Mouse (Mus musculus): ENCODE measurements at regions not wholly inside any gene's neighbourhood (a gene's known extent, or its start where the extent isn't known, plus 50 kb on each side); places are given as distances from the start of the nearest gene placed in this dataset.
"Not testable (repeated sequence)": the region's sequence is repeated elsewhere in the genome, so short reads cannot be mapped to it uniquely, and the experiment has no call there.

- ATAC-seq (ENCODE audit: low FRiP score, low TSS enrichment); H3K4me2 ChIP-seq (replicated peaks; ENCODE audit: low read depth, low read length); H3K9me3 ChIP-seq (ENCODE audit: control insufficient read depth, low read length); H3K36me3 ChIP-seq (ENCODE audit: control insufficient read depth, insufficient read depth, low read length); H3K27ac ChIP-seq (ENCODE audit: low read depth, low read length); H3K4me1 ChIP-seq (ENCODE audit: control insufficient read depth, insufficient read depth, low read length); H3K4me3 ChIP-seq (ENCODE audit: low read length); H3K9ac ChIP-seq (ENCODE audit: low read depth, low read length); H3K27me3 ChIP-seq (ENCODE audit: control insufficient read depth, insufficient read depth, low read length): not testable (repeated sequence)
- WGBS: 94% methylated on average over 8 of the region's 8 CpGs
These were observed 100.8 kb upstream of the Plcb4 start for GRCm38 (mm10) chr2:135558026-135558425.

- Histone ChIP-seq H3K4me3 (ENCODE audit: low read length) (no peak overlapping the region), H3K27me3 (ENCODE audit: control insufficient read depth, insufficient read depth, low read length) (no peaks in the 10 kb centered on the region), H3K9ac (ENCODE audit: low read depth, low read length) (no peak overlapping the region), H3K9me3 (ENCODE audit: control insufficient read depth, low read length) (no peaks in the 10 kb centered on the region), H3K4me2 (replicated peaks; ENCODE audit: low read depth, low read length) (no peak overlapping the region), H3K27ac (ENCODE audit: low read depth, low read length) (no peak overlapping the region), H3K36me3 (ENCODE audit: control insufficient read depth, insufficient read depth, low read length) (no peaks in the 10 kb centered on the region), H3K4me1 (ENCODE audit: control insufficient read depth, insufficient read depth, low read length) (no peaks in the 10 kb centered on the region)
- WGBS: 44% methylated on average over 3 of the region's 3 CpGs
- no peak for ATAC-seq (ENCODE audit: low FRiP score, low TSS enrichment)
These were observed 99.5 kb upstream of the Plcb4 start for GRCm38 (mm10) chr2:135559328-135559727.

GRCm38 (mm10) chr2:135559933-135560710, 98.7 kb upstream of the Plcb4 start:
- ATAC-seq (ENCODE audit: low FRiP score, low TSS enrichment): no peak
- WGBS: 75% methylated on average over 9 of the region's 9 CpGs
- H3K4me3 ChIP-seq (ENCODE audit: low read length): no peak overlapping the region

GRCm38 (mm10) chr2:135560856-135561255, 98.0 kb upstream of the Plcb4 start:
- no peak overlapping the region for H3K27ac ChIP-seq (ENCODE audit: low read depth, low read length)
- no peaks in the 10 kb centered on the region for H3K4me1 ChIP-seq (ENCODE audit: control insufficient read depth, insufficient read depth, low read length)
- no peak for ATAC-seq (ENCODE audit: low FRiP score, low TSS enrichment)
- no peaks in the 10 kb centered on the region for H3K36me3 ChIP-seq (ENCODE audit: control insufficient read depth, insufficient read depth, low read length)
- H3K4me3 ChIP-seq (ENCODE audit: low read length): no peak overlapping the region
- no peak overlapping the region for H3K9ac ChIP-seq (ENCODE audit: low read depth, low read length)
- H3K9me3 ChIP-seq (ENCODE audit: control insufficient read depth, low read length): no peaks in the 10 kb centered on the region
- H3K4me2 ChIP-seq (replicated peaks; ENCODE audit: low read depth, low read length): no peak overlapping the region
- 88% methylated on average over 1 of the region's 1 CpGs for WGBS
- no peaks in the 10 kb centered on the region for H3K27me3 ChIP-seq (ENCODE audit: control insufficient read depth, insufficient read depth, low read length)

More at GRCm38 (mm10) chr2:135559933-135560710, 98.7 kb upstream of the Plcb4 start:
- no peaks in the 10 kb centered on the region for H3K36me3 ChIP-seq (ENCODE audit: control insufficient read depth, insufficient read depth, low read length)
- no peak overlapping the region for H3K27ac ChIP-seq (ENCODE audit: low read depth, low read length)
- no peaks in the 10 kb centered on the region for H3K4me1 ChIP-seq (ENCODE audit: control insufficient read depth, insufficient read depth, low read length)
- no peak overlapping the region for H3K9ac ChIP-seq (ENCODE audit: low read depth, low read length)
- no peaks in the 10 kb centered on the region for H3K27me3 ChIP-seq (ENCODE audit: control insufficient read depth, insufficient read depth, low read length)
- H3K4me2 ChIP-seq (replicated peaks; ENCODE audit: low read depth, low read length): no peak overlapping the region
- H3K9me3 ChIP-seq (ENCODE audit: control insufficient read depth, low read length): no peaks in the 10 kb centered on the region

- H3K27ac ChIP-seq (ENCODE audit: low read depth, low read length): no peak overlapping the region
- WGBS: 76% methylated on average over 7 of the region's 7 CpGs
- no peaks in the 10 kb centered on the region for H3K27me3 ChIP-seq (ENCODE audit: control insufficient read depth, insufficient read depth, low read length)
- no peak overlapping the region for H3K4me3 ChIP-seq (ENCODE audit: low read length)
- ATAC-seq (ENCODE audit: low FRiP score, low TSS enrichment): no peak
- H3K9me3 ChIP-seq (ENCODE audit: control insufficient read depth, low read length): no peaks in the 10 kb centered on the region
- no peaks in the 10 kb centered on the region for H3K4me1 ChIP-seq (ENCODE audit: control insufficient read depth, insufficient read depth, low read length)
- H3K36me3 ChIP-seq (ENCODE audit: control insufficient read depth, insufficient read depth, low read length): no peaks in the 10 kb centered on the region
- H3K9ac ChIP-seq (ENCODE audit: low read depth, low read length): no peak overlapping the region
- no peak overlapping the region for H3K4me2 ChIP-seq (replicated peaks; ENCODE audit: low read depth, low read length)
These were observed 97.1 kb upstream of the Plcb4 start for GRCm38 (mm10) chr2:135561716-135562115.

- H3K4me3 ChIP-seq (ENCODE audit: low read length): no peak overlapping the region
- no peaks in the 10 kb centered on the region for H3K27me3 ChIP-seq (ENCODE audit: control insufficient read depth, insufficient read depth, low read length)
- H3K27ac ChIP-seq (ENCODE audit: low read depth, low read length): no peak overlapping the region
- H3K9me3 ChIP-seq (ENCODE audit: control insufficient read depth, low read length): no peaks in the 10 kb centered on the region
- ATAC-seq (ENCODE audit: low FRiP score, low TSS enrichment): no peak
- no peaks in the 10 kb centered on the region for H3K4me1 ChIP-seq (ENCODE audit: control insufficient read depth, insufficient read depth, low read length)
- 85% methylated on average over 10 of the region's 10 CpGs for WGBS
- H3K9ac ChIP-seq (ENCODE audit: low read depth, low read length): no peak overlapping the region
- H3K36me3 ChIP-seq (ENCODE audit: control insufficient read depth, insufficient read depth, low read length): no peaks in the 10 kb centered on the region
- no peak overlapping the region for H3K4me2 ChIP-seq (replicated peaks; ENCODE audit: low read depth, low read length)
These were observed 96.5 kb upstream of the Plcb4 start for GRCm38 (mm10) chr2:135562140-135562890.

- 63% methylated on average over 4 of the region's 4 CpGs for WGBS
- no peak overlapping the region for H3K27ac ChIP-seq (ENCODE audit: low read depth, low read length)
- H3K9me3 ChIP-seq (ENCODE audit: control insufficient read depth, low read length): no peaks in the 10 kb centered on the region
- H3K4me3 ChIP-seq (ENCODE audit: low read length): no peak overlapping the region
- no peaks in the 10 kb centered on the region for H3K27me3 ChIP-seq (ENCODE audit: control insufficient read depth, insufficient read depth, low read length)
- H3K36me3 ChIP-seq (ENCODE audit: control insufficient read depth, insufficient read depth, low read length): no peaks in the 10 kb centered on the region
- H3K4me1 ChIP-seq (ENCODE audit: control insufficient read depth, insufficient read depth, low read length): no peaks in the 10 kb centered on the region
- no peak for ATAC-seq (ENCODE audit: low FRiP score, low TSS enrichment)
- H3K4me2 ChIP-seq (replicated peaks; ENCODE audit: low read depth, low read length): no peak overlapping the region
- H3K9ac ChIP-seq (ENCODE audit: low read depth, low read length): no peak overlapping the region
These were observed 94.6 kb upstream of the Plcb4 start for GRCm38 (mm10) chr2:135564231-135564630.

- Histone ChIP-seq H3K9ac (ENCODE audit: low read depth, low read length) (no peak overlapping the region), H3K27ac (ENCODE audit: low read depth, low read length) (no peak overlapping the region), H3K4me3 (ENCODE audit: low read length) (no peak overlapping the region), H3K27me3 (ENCODE audit: control insufficient read depth, insufficient read depth, low read length) (no peaks in the 10 kb centered on the region), H3K4me2 (replicated peaks; ENCODE audit: low read depth, low read length) (no peak overlapping the region), H3K4me1 (ENCODE audit: control insufficient read depth, insufficient read depth, low read length) (no peaks in the 10 kb centered on the region), H3K9me3 (ENCODE audit: control insufficient read depth, low read length) (no peaks in the 10 kb centered on the region), H3K36me3 (ENCODE audit: control insufficient read depth, insufficient read depth, low read length) (no peaks in the 10 kb centered on the region)
- WGBS: 79% methylated on average over 2 of the region's 2 CpGs
- no peak for ATAC-seq (ENCODE audit: low FRiP score, low TSS enrichment)
These were observed 90.5 kb upstream of the Plcb4 start for GRCm38 (mm10) chr2:135568350-135568749.

- no peaks in the 10 kb centered on the region for H3K36me3 ChIP-seq (ENCODE audit: control insufficient read depth, insufficient read depth, low read length)
- H3K27ac ChIP-seq (ENCODE audit: low read depth, low read length): no peak overlapping the region
- H3K27me3 ChIP-seq (ENCODE audit: control insufficient read depth, insufficient read depth, low read length): no peaks in the 10 kb centered on the region
- no peaks in the 10 kb centered on the region for H3K4me1 ChIP-seq (ENCODE audit: control insufficient read depth, insufficient read depth, low read length)
- no peak overlapping the region for H3K9ac ChIP-seq (ENCODE audit: low read depth, low read length)
- H3K9me3 ChIP-seq (ENCODE audit: control insufficient read depth, low read length): no peaks in the 10 kb centered on the region
- no peak overlapping the region for H3K4me2 ChIP-seq (replicated peaks; ENCODE audit: low read depth, low read length)
- WGBS: 84% methylated on average over 5 of the region's 5 CpGs
- no peak overlapping the region for H3K4me3 ChIP-seq (ENCODE audit: low read length)
- no peak for ATAC-seq (ENCODE audit: low FRiP score, low TSS enrichment)
These were observed 87.2 kb upstream of the Plcb4 start for GRCm38 (mm10) chr2:135571599-135571998.

All from kidney, embryonic 14.5 days (tissue).